Mouse (Mus musculus): Measurements from ENCODE around the gene Aars2. TPM values are rescaled to one million over a fixed set of nuclear protein-coding genes. Genes with fewer than 3 reads are reported as not detected.
A peak's percentile ranks its signal among the peaks of the same experiment; 100 is the strongest.

Aars2 gene
- polyA plus RNA-seq, 1 experiment from 2014 or later = 5.6 TPM

DNA sequence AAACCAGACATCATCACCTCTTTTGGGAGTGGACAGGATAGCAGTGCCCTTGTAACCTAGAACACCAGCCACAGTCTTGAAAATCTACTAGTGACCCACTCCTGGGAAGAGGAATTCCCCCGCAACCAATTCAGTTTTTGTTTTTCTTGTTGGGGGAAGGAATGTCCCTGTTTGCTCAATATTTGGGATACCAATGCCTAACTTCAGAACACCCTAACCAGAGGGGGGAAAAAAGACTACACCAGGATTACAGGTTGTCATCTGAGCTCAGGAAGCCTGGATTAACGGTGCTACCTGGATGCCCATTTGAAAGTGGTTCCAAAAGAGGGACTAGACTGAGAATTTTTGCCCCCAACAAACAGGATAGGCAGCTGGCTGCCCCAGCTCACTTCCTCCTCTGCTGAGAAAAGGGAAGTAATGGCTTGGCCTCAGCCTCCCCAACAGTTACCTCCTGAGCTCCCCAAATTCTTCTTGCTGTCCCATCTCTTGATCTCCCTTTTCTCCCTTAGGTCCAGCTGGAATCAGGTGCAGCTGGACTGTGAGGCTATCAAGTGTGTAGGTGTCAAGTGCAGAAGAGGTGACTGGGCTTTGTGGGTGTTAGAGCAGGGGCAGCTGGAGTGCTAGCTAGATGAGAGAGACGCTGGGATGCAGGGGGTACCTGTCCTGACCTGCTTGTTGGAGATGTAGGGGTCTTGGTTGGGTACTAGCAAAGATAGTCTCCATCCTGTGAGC is 50.0 kb downstream of the Aars2 start:
- no peak for ATAC-seq (ENCODE audit: low read depth)
- Histone ChIP-seq H3K4me2 (ENCODE audit: low read depth, low read length) (peak overlapping the region; percentile 95), H3K9ac (ENCODE audit: low read depth, low read length) (0 out of 2 replicates have a peak overlapping the region, but pooled peaks have one; percentile 58), H3K36me3 (ENCODE audit: control insufficient read depth, insufficient read depth) (no peaks in the 10 kb centered on the region), H3K27me3 (ENCODE audit: control insufficient read depth, insufficient read depth, low read depth, low read length) (peaks cover 21% of the 10 kb centered on the region), H3K9me3 (replicated peaks; ENCODE audit: control insufficient read depth, low read length) (no peaks in the 10 kb centered on the region), H3K27ac (ENCODE audit: low read length) (no peak overlapping the region), H3K4me1 (ENCODE audit: control insufficient read depth, low read depth, low read length) (peaks cover 18% of the 10 kb centered on the region), H3K4me3 (ENCODE audit: low read depth, low read length) (peak overlapping the region; percentile 72)
- WGBS (ENCODE audit: insufficient replicate concordance) = 36% methylated on average over 3 of the region's 3 CpGs

- H3K9ac ChIP-seq (ENCODE audit: low read depth, low read length) = no peak overlapping the region
- H3K9me3 ChIP-seq (replicated peaks; ENCODE audit: control insufficient read depth, low read length) = no peaks in the 10 kb centered on the region
- H3K27me3 ChIP-seq (ENCODE audit: control insufficient read depth, insufficient read depth, low read depth, low read length) = peaks cover 18% of the 10 kb centered on the region
- H3K27ac ChIP-seq (ENCODE audit: low read length) = no peak overlapping the region
- 0 out of 2 replicates have a peak, but pooled peaks have one; percentile 12 for ATAC-seq (ENCODE audit: low read depth)
- 39% methylated on average over 7 of the region's 7 CpGs for WGBS (ENCODE audit: insufficient replicate concordance)
- H3K4me2 ChIP-seq (ENCODE audit: low read depth, low read length) = peak overlapping the region; percentile 34
- H3K36me3 ChIP-seq (ENCODE audit: control insufficient read depth, insufficient read depth) = no peaks in the 10 kb centered on the region
- peaks cover 16% of the 10 kb centered on the region for H3K4me1 ChIP-seq (ENCODE audit: control insufficient read depth, low read depth, low read length)
- 0 out of 2 replicates have a peak overlapping the region, but pooled peaks have one; percentile 5 for H3K4me3 ChIP-seq (ENCODE audit: low read depth, low read length)
Observed at GRCm38 (mm10) chr17:45557246-45557824, 50.7 kb downstream of the Aars2 start.

DNA sequence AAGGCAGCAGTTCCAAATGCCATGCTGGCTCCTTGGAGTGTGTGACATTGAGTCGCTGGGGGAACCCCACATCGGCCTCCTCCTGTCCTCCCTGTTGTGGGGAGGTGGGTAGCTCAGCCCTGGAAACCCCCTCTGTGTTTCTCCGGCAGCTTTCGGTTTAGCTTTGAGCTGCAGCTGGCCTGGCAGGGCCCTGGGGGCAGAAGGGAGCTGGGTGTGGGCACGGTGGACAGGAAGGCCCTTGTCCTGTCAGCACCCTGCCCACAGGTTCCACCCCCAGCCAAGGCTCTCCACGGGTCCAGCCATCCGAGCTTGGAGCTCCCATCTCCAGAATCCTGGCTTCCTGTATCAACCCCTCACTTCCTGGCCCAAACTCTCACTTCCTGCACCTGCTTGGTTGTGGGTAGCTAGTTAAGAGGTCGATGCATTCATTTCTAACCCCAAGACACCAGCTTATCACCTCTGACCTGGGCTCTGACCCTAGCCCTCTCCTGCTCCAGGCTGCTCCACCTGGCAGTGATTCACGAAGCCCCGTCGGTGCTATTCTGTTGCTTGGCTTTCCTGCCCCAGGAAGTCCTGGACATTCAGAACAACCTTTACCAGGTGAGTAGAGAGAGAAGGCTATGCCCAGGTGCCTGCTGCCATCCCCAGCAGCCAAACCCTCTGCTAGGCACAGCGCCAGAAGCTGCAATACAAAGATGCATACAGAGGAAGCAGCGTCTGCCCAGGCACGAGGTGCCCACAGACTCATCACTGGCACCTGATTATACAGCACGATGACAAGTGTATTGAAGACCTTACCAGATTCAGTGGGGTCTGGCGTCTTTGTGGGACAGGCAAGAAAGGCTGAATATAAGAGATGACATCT is 51.6 kb downstream of the Aars2 start:
- H3K4me3 ChIP-seq (ENCODE audit: low read depth, low read length) = no peak overlapping the region
- H3K27ac ChIP-seq (ENCODE audit: low read length) = no peak overlapping the region
- no peaks in the 10 kb centered on the region for H3K36me3 ChIP-seq (ENCODE audit: control insufficient read depth, insufficient read depth)
- H3K4me1 ChIP-seq (ENCODE audit: control insufficient read depth, low read depth, low read length) = peaks cover 16% of the 10 kb centered on the region
- peak overlapping the region; percentile 34; the same call in 1 of the 2 replicates for H3K4me2 ChIP-seq (ENCODE audit: low read depth, low read length)
- no peak for ATAC-seq (ENCODE audit: low read depth)
- H3K9ac ChIP-seq (ENCODE audit: low read depth, low read length) = no peak overlapping the region
- H3K27me3 ChIP-seq (ENCODE audit: control insufficient read depth, insufficient read depth, low read depth, low read length) = peaks cover 18% of the 10 kb centered on the region
- WGBS (ENCODE audit: insufficient replicate concordance) = 47% methylated on average over 16 of the region's 16 CpGs
- H3K9me3 ChIP-seq (replicated peaks; ENCODE audit: control insufficient read depth, low read length) = no peaks in the 10 kb centered on the region

GRCm38 (mm10) chr17:45559732-45560525 is 53.3 kb downstream of the Aars2 start:
- no peak for ATAC-seq (ENCODE audit: low read depth)
- peaks cover 23% of the 10 kb centered on the region for H3K4me1 ChIP-seq (ENCODE audit: control insufficient read depth, low read depth, low read length)

DNA sequence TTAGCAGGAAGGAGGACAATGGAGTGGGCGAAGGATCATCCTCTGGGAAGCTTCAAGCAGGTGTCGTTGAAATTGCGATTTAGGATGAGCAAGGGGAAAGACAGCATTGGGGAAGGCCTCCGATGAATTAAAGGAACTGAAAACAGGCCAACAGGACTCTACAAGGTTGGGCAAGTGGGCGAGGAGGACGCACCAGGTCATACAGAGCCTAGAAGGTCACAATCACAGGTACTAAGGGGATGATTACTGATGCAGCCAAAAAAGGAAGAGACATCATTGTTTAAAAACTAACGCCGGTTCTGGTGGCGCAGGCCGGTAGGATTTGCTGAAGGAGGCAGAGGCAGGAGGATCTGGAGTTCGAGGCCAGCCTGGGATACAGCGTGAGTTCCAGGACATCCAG is 56.6 kb downstream of the Aars2 start:
- no peak overlapping the region for H3K4me3 ChIP-seq (ENCODE audit: low read depth, low read length)
- 65% methylated on average over 12 of the region's 12 CpGs for WGBS (ENCODE audit: insufficient replicate concordance)
- H3K27ac ChIP-seq (ENCODE audit: low read length) = no peak overlapping the region
- H3K9me3 ChIP-seq (replicated peaks; ENCODE audit: control insufficient read depth, low read length) = no peaks in the 10 kb centered on the region
- H3K36me3 ChIP-seq (ENCODE audit: control insufficient read depth, insufficient read depth) = peaks cover 17% of the 10 kb centered on the region
- H3K9ac ChIP-seq (ENCODE audit: low read depth, low read length) = no peak overlapping the region
- ATAC-seq (ENCODE audit: low read depth) = no peak
- no peaks in the 10 kb centered on the region for H3K27me3 ChIP-seq (ENCODE audit: control insufficient read depth, insufficient read depth, low read depth, low read length)
- no peak overlapping the region for H3K4me2 ChIP-seq (ENCODE audit: low read depth, low read length)
- peaks cover 16% of the 10 kb centered on the region for H3K4me1 ChIP-seq (ENCODE audit: control insufficient read depth, low read depth, low read length)

More at GRCm38 (mm10) chr17:45559732-45560525, 53.3 kb downstream of the Aars2 start:
- no peaks in the 10 kb centered on the region for H3K9me3 ChIP-seq (replicated peaks; ENCODE audit: control insufficient read depth, low read length)
- H3K9ac ChIP-seq (ENCODE audit: low read depth, low read length) = no peak overlapping the region
- no peak overlapping the region for H3K27ac ChIP-seq (ENCODE audit: low read length)
- no peak overlapping the region for H3K4me3 ChIP-seq (ENCODE audit: low read depth, low read length)
- no peak overlapping the region for H3K4me2 ChIP-seq (ENCODE audit: low read depth, low read length)
- H3K27me3 ChIP-seq (ENCODE audit: control insufficient read depth, insufficient read depth, low read depth, low read length) = peaks cover 18% of the 10 kb centered on the region
- WGBS (ENCODE audit: insufficient replicate concordance) = 74% methylated on average over 15 of the region's 15 CpGs
- no peaks in the 10 kb centered on the region for H3K36me3 ChIP-seq (ENCODE audit: control insufficient read depth, insufficient read depth)

GRCm38 (mm10) chr17:45563655-45564530 is 57.3 kb downstream of the Aars2 start, which contains the start of gene Slc35b2:
Gene Slc35b2 (plus strand): TSS chr17:45563874.
- 0% methylated on average over 46 of the region's 61 CpGs for WGBS (ENCODE audit: insufficient replicate concordance)

GRCm38 (mm10) chr17:45564531-45565084 is 58.0 kb downstream of the Aars2 start:
- Histone ChIP-seq H3K9ac (ENCODE audit: low read depth, low read length) (peak overlapping the region; percentile 77), H3K36me3 (ENCODE audit: control insufficient read depth, insufficient read depth) (peaks cover 30% of the 10 kb centered on the region), H3K4me3 (ENCODE audit: low read depth, low read length) (peak overlapping the region; percentile 69), H3K4me2 (ENCODE audit: low read depth, low read length) (peak overlapping the region; percentile 77), H3K27ac (ENCODE audit: low read length) (peak overlapping the region; percentile 39; the same call in 1 of the 2 replicates), H3K4me1 (ENCODE audit: control insufficient read depth, low read depth, low read length) (peaks cover 16% of the 10 kb centered on the region), H3K9me3 (replicated peaks; ENCODE audit: control insufficient read depth, low read length) (no peaks in the 10 kb centered on the region), H3K27me3 (ENCODE audit: control insufficient read depth, insufficient read depth, low read depth, low read length) (no peaks in the 10 kb centered on the region)
- no peak for ATAC-seq (ENCODE audit: low read depth)
- WGBS (ENCODE audit: insufficient replicate concordance) = 18% methylated on average over 18 of the region's 18 CpGs

More at GRCm38 (mm10) chr17:45563655-45564530, 57.3 kb downstream of the Aars2 start, which contains the start of gene Slc35b2:
- peak within 1 kb of the TSS; percentile 69 for H3K4me3 ChIP-seq (ENCODE audit: low read depth, low read length)
- peak within 1 kb of the TSS; percentile 77 for H3K4me2 ChIP-seq (ENCODE audit: low read depth, low read length)
- no peaks in the 10 kb centered on the region for H3K9me3 ChIP-seq (replicated peaks; ENCODE audit: control insufficient read depth, low read length)
- peak; percentile 86 for ATAC-seq (ENCODE audit: low read depth)
- H3K27ac ChIP-seq (ENCODE audit: low read length) = peak within 1 kb of the TSS; percentile 39; the same call in 1 of the 2 replicates
- H3K27me3 ChIP-seq (ENCODE audit: control insufficient read depth, insufficient read depth, low read depth, low read length) = no peaks in the 10 kb centered on the region
- peaks cover 16% of the 10 kb centered on the region for H3K4me1 ChIP-seq (ENCODE audit: control insufficient read depth, low read depth, low read length)
- H3K36me3 ChIP-seq (ENCODE audit: control insufficient read depth, insufficient read depth) = peaks cover 23% of the 10 kb centered on the region
- H3K9ac ChIP-seq (ENCODE audit: low read depth, low read length) = peak within 1 kb of the TSS; percentile 77

Measured in liver, embryonic 16.5 days (tissue).